Mouse (Mus musculus): Measurements from ENCODE around the gene Zfp974. TPM values are rescaled to one million over a fixed set of nuclear protein-coding genes. Genes with fewer than 3 reads are reported as not detected.

Zfp974 gene
- polyA plus RNA-seq (2021; fragmentation: Nextera tagmentation), result 2.3 and 3.1 TPM in 2 replicates
- long read RNA-seq, experiment 1, partial matches to known transcripts, result 1 of 23 reads
- long read RNA-seq, experiment 1, other reads (novel, unspliced or antisense), result 20 of 23 reads
- long read RNA-seq, experiment 2, partial matches to known transcripts, result 0 of 3 reads
- long read RNA-seq, experiment 2, other reads (novel, unspliced or antisense), result 1 of 3 reads

GRCm38 (mm10) chr7:27928818-27929695, at the start of gene Zfp974:
Zfp974 (minus strand) TSS chr7:27929460.

Other genes with a start within 250 kb of the Zfp974 start
- gene Zfp607b, start 240.1 kb downstream of the Zfp974 start, polyA plus RNA-seq (2021; fragmentation: Nextera tagmentation), result 4.3 and 4.7 TPM in 2 replicates
- 5.9 and 9.1 TPM in 2 replicates for gene Zfp60, start 198.1 kb downstream of the Zfp974 start, polyA plus RNA-seq (2021; fragmentation: Nextera tagmentation)
- 0.23 and 1.1 TPM in 2 replicates for gene Zfp626, start 122.3 kb downstream of the Zfp974 start, polyA plus RNA-seq (2021; fragmentation: Nextera tagmentation)
- 2.5 and 3.3 TPM in 2 replicates for gene Zfp59, start 90.9 kb downstream of the Zfp974 start, polyA plus RNA-seq (2021; fragmentation: Nextera tagmentation)
- 0.21 and 0.37 TPM in 2 replicates for gene Zfp607a, start 71.9 kb downstream of the Zfp974 start, polyA plus RNA-seq (2021; fragmentation: Nextera tagmentation)
- 15.8 and 26.6 TPM in 2 replicates for gene Zfp780b, start 49.7 kb upstream of the Zfp974 start, polyA plus RNA-seq (2021; fragmentation: Nextera tagmentation)
- 0.75 and 1.2 TPM in 2 replicates for gene Zfp850, start 84.7 kb upstream of the Zfp974 start, polyA plus RNA-seq (2021; fragmentation: Nextera tagmentation)
- gene Psmc4, start 120.6 kb upstream of the Zfp974 start, polyA plus RNA-seq (2021; fragmentation: Nextera tagmentation), result 225 and 261 TPM in 2 replicates
- 0.11 and 0.13 TPM in 2 replicates for gene Fcgbp, start 141.8 kb upstream of the Zfp974 start, polyA plus RNA-seq (2021; fragmentation: Nextera tagmentation)
- 0.04 TPM in 1 of 2 replicates, not detected in the other for gene 9530053A07Rik, start 200.0 kb upstream of the Zfp974 start, polyA plus RNA-seq (2021; fragmentation: Nextera tagmentation)
- gene Fbl, start 240.2 kb upstream of the Zfp974 start, polyA plus RNA-seq (2021; fragmentation: Nextera tagmentation), result 11.2 and 18.6 TPM in 2 replicates

All from left cerebral cortex, adult 6 months (tissue).